Comparison of ENCODE assay signal across 11 mouse cellular contexts in the genomic region with DNA sequence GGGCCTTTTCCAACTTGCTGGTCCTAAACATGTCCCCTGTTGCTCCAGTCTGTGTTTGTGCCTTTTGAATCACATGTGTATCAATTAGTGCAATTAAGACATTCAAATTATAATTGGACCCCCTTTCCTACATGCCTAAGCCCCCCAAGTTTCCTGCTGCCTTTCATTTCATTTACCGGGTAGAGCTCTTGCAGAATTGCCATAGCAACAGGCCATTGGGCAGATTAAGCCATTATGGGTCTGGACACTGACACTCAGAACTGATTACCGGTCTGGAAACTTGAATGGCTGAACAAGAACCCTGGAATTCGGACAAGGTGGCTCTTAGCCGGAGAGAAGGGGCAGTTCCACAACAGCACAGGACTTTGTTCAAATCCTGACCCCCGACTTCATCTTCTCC. TPM values are rescaled to one million over a fixed set of nuclear protein-coding genes. Genes with fewer than 3 reads are reported as not detected.
A peak's percentile ranks its signal among the peaks of the same experiment; 100 is the strongest.
DNase-seq lines count a peak whose midpoint lies in the region; ATAC-seq lines count a peak whose summit lies in the region.
"Not testable (repeated sequence)": the region's sequence is repeated elsewhere in the genome, so short reads cannot be mapped to it uniquely, and the experiment has no call there.
"Had no signal": no experiment of that assay in that cellular context is flagged by ENCODE, and none has a peak within 500 bp of the region (broad histone marks: within the 10 kb centered on the region; RNA-seq: fewer than 3 reads in every experiment).

No protein-coding gene starts in this region.

- peak; percentile 64 for ATAC-seq in forebrain, embryonic 11.5 days (replicated peaks; ENCODE audit: low FRiP score)
- ATAC-seq in forebrain, embryonic 12.5 days (ENCODE audit: low FRiP score) = peak; percentile 36; the same call in 1 of the 2 replicates
- ATAC-seq in forebrain, embryonic 13.5 days = 0 out of 2 replicates have a peak, but pooled peaks have one; percentile 13
- peak; percentile 37; the same call in 1 of the 2 replicates for ATAC-seq in forebrain, embryonic 14.5 days
- peak; percentile 32; the same call in 1 of the 2 replicates for ATAC-seq in forebrain, embryonic 15.5 days (replicated peaks)
- peak; percentile 49 for ATAC-seq in forebrain, embryonic 16.5 days
- peak; percentile 60; the same call in 1 of the 2 replicates for ATAC-seq in midbrain, embryonic 16.5 days

- not testable (repeated sequence) for H3K36me3 ChIP-seq in forebrain, embryonic 11.5 days (ENCODE audit: control insufficient read depth, insufficient read depth, low read length); forebrain, embryonic 12.5 days (replicated peaks); forebrain, embryonic 13.5 days (ENCODE audit: poor library complexity, severe bottlenecking); forebrain, embryonic 14.5 days (ENCODE audit: control insufficient read depth, insufficient read depth, low read length); forebrain, embryonic 15.5 days; forebrain, embryonic 16.5 days (ENCODE audit: control insufficient read depth, insufficient read depth); midbrain, embryonic 16.5 days (ENCODE audit: control insufficient read depth, insufficient read depth, low read length)

- WGBS in forebrain, embryonic 11.5 days = 29% methylated on average over 3 of the region's 5 CpGs
- whole genome bisulfite sequencing in forebrain, embryonic 12.5 days = 34% methylated on average over 4 of the region's 5 CpGs
- WGBS in forebrain, embryonic 13.5 days = 26% methylated on average over 4 of the region's 5 CpGs
- WGBS in forebrain, embryonic 14.5 days = 32% methylated on average over 4 of the region's 5 CpGs
- 9% methylated on average over 3 of the region's 5 CpGs for WGBS in forebrain, embryonic 15.5 days
- 28% methylated on average over 4 of the region's 5 CpGs for WGBS in forebrain, embryonic 16.5 days
- WGBS in midbrain, embryonic 16.5 days = 46% methylated on average over 4 of the region's 5 CpGs

- not testable (repeated sequence) for H3K9me3 ChIP-seq in forebrain, embryonic 11.5 days (ENCODE audit: control insufficient read depth, low read length); forebrain, embryonic 12.5 days; forebrain, embryonic 13.5 days (replicated peaks); forebrain, embryonic 14.5 days (replicated peaks; ENCODE audit: control insufficient read depth, low read length); forebrain, embryonic 15.5 days; forebrain, embryonic 16.5 days (ENCODE audit: control insufficient read depth, low read length); midbrain, embryonic 16.5 days (replicated peaks; ENCODE audit: control insufficient read depth, low read length, poor library complexity, severe bottlenecking)

- not testable (repeated sequence) for H3K9ac ChIP-seq in forebrain, embryonic 11.5 days (ENCODE audit: low read length); forebrain, embryonic 12.5 days; forebrain, embryonic 13.5 days; forebrain, embryonic 14.5 days (ENCODE audit: low read length); forebrain, embryonic 15.5 days (replicated peaks); forebrain, embryonic 16.5 days (replicated peaks; ENCODE audit: low read depth, low read length); midbrain, embryonic 16.5 days (ENCODE audit: low read depth, low read length)

- DNase-seq in forebrain, embryonic 11.5 days (ENCODE audit: low spot score); forebrain, embryonic 14.5 days (ENCODE audit: low spot score): not testable (repeated sequence)

- not testable (repeated sequence) for H3K27ac ChIP-seq in forebrain, embryonic 11.5 days (ENCODE audit: low read depth, low read length); forebrain, embryonic 12.5 days; forebrain, embryonic 13.5 days; forebrain, embryonic 14.5 days (ENCODE audit: low read depth, low read length); forebrain, embryonic 15.5 days (replicated peaks); forebrain, embryonic 16.5 days (ENCODE audit: low read length); midbrain, embryonic 16.5 days (ENCODE audit: low read length)

- H3K27me3 ChIP-seq in forebrain, embryonic 11.5 days (ENCODE audit: control insufficient read depth, insufficient read depth, low read length); forebrain, embryonic 14.5 days (replicated peaks; ENCODE audit: control insufficient read depth, insufficient read depth, low read length); forebrain, embryonic 15.5 days; forebrain, embryonic 16.5 days (replicated peaks; ENCODE audit: control insufficient read depth, insufficient read depth, low read length); midbrain, embryonic 16.5 days (ENCODE audit: control insufficient read depth, insufficient read depth, low read depth, low read length): not testable (repeated sequence)
- peaks cover 17% of the 10 kb centered on the region for H3K27me3 ChIP-seq in forebrain, embryonic 12.5 days
- H3K27me3 ChIP-seq in forebrain, embryonic 13.5 days = peaks cover 16% of the 10 kb centered on the region; the same call in 1 of the 2 replicates

- H3K4me3 ChIP-seq in forebrain, embryonic 11.5 days (ENCODE audit: low read depth, low read length); forebrain, embryonic 12.5 days (replicated peaks); forebrain, embryonic 13.5 days; forebrain, embryonic 14.5 days (ENCODE audit: low read depth, low read length); forebrain, embryonic 15.5 days; forebrain, embryonic 16.5 days (replicated peaks; ENCODE audit: low read length); midbrain, embryonic 16.5 days (ENCODE audit: low read depth, low read length): not testable (repeated sequence)

- not testable (repeated sequence) for H3K4me2 ChIP-seq in forebrain, embryonic 11.5 days (ENCODE audit: low read depth, low read length, severe bottlenecking); forebrain, embryonic 12.5 days; forebrain, embryonic 13.5 days; forebrain, embryonic 14.5 days (ENCODE audit: low read length); forebrain, embryonic 15.5 days (replicated peaks); forebrain, embryonic 16.5 days (ENCODE audit: low read length); midbrain, embryonic 16.5 days (ENCODE audit: low read length)

- H3K4me1 ChIP-seq in forebrain, embryonic 11.5 days (replicated peaks; ENCODE audit: control insufficient read depth, insufficient read depth, low read length); forebrain, embryonic 12.5 days; forebrain, embryonic 13.5 days; forebrain, embryonic 14.5 days (ENCODE audit: control insufficient read depth, insufficient read depth, low read length); forebrain, embryonic 15.5 days; forebrain, embryonic 16.5 days (replicated peaks; ENCODE audit: control insufficient read depth, insufficient read depth, low read length); midbrain, embryonic 16.5 days (ENCODE audit: control insufficient read depth, insufficient read depth, low read length): not testable (repeated sequence)

RNA-seq across cellular contexts. Expression of gene Magee2, which starts 39.5 kb away (rescaled TPM):
- 5.3 and 6.7 TPM in 2 replicates for polyA plus RNA-seq in forebrain, embryonic 11.5 days (2014; fragmentation: Nextera tagmentation; extraction: Ambion mirVana)
- polyA plus RNA-seq in forebrain, embryonic 12.5 days (2016; fragmentation: Nextera tagmentation; extraction: Ambion mirVana) = 7.0 and 7.4 TPM in 2 replicates
- 10.8 and 11.2 TPM in 2 replicates for polyA plus RNA-seq in forebrain, embryonic 13.5 days (2015; fragmentation: Nextera tagmentation; extraction: Ambion mirVana)
- 9.3 and 15.3 TPM in 2 replicates for polyA plus RNA-seq in forebrain, embryonic 14.5 days (2014; fragmentation: Nextera tagmentation; extraction: Ambion mirVana)
- polyA plus RNA-seq in forebrain, embryonic 15.5 days (2015; fragmentation: Nextera tagmentation; extraction: Ambion mirVana) = 20.2 and 21.6 TPM in 2 replicates
- 23.2 and 26.9 TPM in 2 replicates for polyA plus RNA-seq in forebrain, embryonic 16.5 days (2015; fragmentation: Nextera tagmentation; extraction: Ambion mirVana)
- polyA plus RNA-seq in midbrain, embryonic 16.5 days (2015; fragmentation: Nextera tagmentation; extraction: Ambion mirVana) = 38.8 and 41.3 TPM in 2 replicates
- polyA plus RNA-seq: activated CD4-positive, CD25-positive, alpha-beta regulatory T cell, adult 4 months; C2C12; G1E; Patski had no signal

Comparison
In these comparisons a context has a peak if more than half of its experiments do, and no peak if none do; other contexts are left out.
1. ATAC-seq: peak in every context shown above with its lines; median percentile 64 in forebrain, embryonic 11.5 days; 60 in midbrain, embryonic 16.5 days; 49 in forebrain, embryonic 16.5 days; 37 in forebrain, embryonic 14.5 days; 36 in forebrain, embryonic 12.5 days; 32 in forebrain, embryonic 15.5 days; 13 in forebrain, embryonic 13.5 days.